Mouse (Mus musculus) heart, postnatal 0 days (tissue): ENCODE measurements around the gene Flg.

Source experiments
- CTCF ChIP-seq: IDR thresholded peaks from 2 replicates; pipeline ENCODE4 v1.5.1; 2016; ENCODE audit warnings: antibody characterized with exemption, control low read depth, low read depth
- EP300 ChIP-seq: IDR thresholded peaks from 2 replicates; pipeline ENCODE4 v1.6.1; 2016; ENCODE audit warnings: antibody characterized with exemption, low read depth

DNA sequence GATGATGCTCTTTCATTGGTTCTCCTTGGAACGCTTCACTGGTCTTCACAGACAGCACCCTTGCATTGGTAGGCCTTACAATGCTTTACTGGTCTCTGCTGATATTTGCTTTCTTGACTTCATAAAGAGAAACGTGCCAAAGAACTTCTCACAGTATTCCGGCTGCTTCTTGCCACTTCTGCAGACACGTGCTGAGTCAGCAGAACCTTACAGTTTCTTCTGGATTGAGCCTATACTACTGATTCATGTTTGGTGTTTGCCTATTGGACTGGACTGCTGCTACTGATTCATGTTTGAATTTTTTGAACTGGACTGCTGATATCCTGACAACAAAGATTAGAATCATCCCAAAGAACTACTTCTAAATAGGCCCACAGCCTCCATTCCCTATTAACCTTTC lies 66.7 kb downstream of the Flg start:
- no peak for TF ChIP-seq CTCF
- no peak for TF ChIP-seq EP300
